Mouse (Mus musculus): Measurements from ENCODE around the gene Cap2.

The Cap2 gene

DNA sequence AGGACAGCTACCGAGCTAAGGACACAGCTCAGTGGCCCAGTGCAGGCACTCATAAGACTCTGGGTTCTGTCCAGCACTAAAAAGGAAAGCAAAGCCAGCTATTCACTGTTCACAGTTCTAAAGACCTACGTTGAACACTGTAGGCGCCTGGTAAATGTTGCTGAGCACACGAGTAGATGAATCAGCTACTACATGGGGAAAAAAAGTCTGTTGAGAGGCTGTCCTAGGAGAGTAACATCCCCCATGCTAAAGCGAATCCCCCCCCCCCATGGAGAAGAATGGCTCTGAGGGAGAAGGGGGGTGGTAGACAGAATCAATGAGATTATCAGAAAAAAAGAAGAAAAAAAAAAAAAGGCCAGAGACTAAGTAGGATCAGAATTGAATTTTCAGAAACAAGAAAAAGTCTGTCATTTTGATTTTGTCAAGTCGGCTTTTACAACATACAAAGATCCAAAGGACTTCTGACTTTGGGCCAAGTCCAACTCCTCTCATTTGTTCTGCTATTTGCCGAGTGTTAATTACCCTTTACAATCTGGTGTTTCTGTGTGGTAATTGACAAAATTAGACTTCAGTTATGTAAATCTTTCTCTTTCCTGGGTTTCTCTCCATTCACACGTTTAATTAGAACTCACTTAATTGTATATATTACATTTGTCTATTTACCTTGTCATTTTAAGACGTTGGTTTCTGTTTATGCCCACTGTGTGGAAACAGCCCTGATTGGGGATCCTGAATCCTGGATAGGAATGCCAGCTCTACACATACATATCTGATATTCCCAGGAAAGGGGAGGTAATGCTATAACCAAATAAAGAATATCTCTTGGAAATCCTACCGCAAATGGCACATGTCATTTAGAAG, 139.2 kb downstream of the Cap2 start:
- no peak for DNase-seq

DNA sequence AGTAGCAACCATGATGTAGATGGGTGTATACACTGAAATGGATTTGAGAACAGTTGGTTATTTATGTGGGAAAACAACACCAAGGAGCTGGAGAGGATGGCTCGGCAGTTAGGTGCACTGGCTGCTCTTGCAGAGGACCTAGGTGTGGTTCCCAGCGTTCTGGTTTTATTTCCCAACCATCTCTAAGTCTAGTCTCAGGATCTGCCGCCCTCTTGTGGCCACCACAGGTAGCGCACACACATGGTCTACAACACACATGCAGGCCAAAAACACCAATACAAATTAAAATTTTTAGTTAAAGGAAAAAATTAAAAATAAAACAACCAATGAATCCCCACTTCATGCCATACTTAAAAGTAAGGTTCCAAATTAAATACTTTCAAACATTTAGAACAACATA, 140.7 kb downstream of the Cap2 start:
- no peak for DNase-seq

DNA sequence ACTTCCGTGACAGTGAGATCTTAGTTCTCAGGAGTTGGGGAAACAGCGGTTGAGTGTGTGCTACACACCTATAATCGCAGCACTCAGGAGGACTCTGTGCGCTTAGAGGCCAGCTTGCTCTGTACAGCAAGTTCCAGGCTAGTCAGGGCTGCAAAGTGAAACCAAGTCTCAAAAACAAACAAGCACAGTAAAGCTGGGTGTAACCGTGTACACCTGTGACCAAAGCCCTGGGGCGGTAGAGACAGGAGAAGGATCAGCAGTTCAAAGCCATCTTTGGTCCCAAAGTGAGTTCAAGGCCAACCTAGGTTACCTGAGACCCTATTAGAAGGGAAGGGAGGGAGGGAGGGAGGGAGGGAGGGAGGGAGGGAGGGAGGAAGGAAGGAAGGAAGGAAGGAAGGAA, 142.5 kb downstream of the Cap2 start:
- no peak for DNase-seq

DNA sequence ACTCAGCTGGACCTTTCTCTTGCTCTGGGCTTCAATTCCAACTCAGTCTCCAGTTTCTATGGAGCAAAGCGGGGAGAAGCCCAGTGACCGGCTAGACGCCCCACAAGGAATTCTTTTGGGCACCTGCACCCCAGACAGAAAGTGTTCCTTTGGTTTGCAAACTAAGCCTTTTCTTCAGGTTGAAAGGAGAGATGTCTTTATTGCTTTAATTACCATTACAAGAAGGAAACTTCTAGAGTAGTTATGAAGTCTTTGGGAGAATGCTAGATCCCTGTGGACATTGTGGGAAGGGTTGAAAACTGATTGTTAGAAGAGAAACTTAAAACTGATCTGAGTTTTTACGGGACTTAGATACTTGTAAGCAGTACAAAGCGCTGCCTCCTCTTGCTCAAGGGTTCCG, 143.8 kb downstream of the Cap2 start:
- no peak for DNase-seq

DNA sequence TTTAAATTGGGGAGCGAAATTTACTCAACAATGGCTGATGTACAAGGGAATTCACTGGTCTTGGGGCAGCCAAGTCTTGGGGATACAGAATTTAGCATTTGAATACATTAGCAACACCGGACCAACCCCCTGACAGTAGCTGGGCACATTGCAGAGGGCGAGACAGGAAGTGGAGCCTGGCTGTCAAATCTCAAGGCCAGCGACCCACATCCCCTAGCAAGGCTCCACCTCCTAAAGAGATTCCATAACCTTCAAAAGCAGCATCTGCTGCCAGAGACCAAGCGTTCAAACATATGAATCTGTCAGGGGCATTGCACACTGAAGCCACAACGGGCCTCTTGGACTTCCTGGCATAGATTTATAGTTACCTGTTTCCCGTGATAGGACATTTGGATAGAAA, 150.2 kb downstream of the Cap2 start:
- no peak for DNase-seq

DNA sequence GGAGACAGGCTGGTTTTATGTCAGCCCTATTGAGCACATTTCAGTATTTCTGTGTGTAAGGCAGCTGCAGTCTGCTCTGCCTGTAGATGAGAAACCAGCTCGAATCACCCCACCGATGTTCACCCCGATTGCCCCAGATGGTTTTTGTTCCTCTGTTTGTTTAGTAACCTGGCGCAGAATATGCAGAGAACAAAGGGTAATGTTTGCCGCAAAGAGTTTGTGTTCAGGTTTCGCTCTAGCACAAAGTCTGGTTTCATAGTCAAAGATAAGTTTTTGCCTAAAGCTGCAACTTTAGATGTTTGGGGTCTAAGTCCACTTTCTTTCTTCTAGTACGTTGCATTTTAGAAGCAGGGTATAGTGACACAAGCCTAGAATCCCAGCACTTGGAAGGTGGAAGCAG, 151.0 kb downstream of the Cap2 start:
- DNase-seq, result no peak

DNA sequence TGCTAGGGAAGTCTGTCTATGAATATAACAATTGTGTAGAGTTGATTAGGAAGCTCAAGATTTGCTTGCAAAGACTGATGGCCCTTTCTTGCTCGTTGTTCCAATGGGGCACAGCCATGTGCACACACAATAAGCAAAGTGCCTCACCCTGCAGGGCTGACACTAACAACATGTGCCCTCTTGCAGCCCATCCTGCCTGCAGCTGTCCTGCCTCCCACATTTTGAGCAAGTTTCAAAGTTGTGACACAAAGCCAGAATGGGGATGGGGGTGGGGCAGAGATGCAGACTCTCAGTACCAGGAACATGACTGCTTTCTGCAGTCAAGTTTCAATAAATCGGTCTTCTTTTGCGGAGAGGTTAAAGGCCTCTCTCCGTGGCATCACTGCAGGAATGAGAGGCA, 152.0 kb downstream of the Cap2 start:
- no peak for DNase-seq

DNA sequence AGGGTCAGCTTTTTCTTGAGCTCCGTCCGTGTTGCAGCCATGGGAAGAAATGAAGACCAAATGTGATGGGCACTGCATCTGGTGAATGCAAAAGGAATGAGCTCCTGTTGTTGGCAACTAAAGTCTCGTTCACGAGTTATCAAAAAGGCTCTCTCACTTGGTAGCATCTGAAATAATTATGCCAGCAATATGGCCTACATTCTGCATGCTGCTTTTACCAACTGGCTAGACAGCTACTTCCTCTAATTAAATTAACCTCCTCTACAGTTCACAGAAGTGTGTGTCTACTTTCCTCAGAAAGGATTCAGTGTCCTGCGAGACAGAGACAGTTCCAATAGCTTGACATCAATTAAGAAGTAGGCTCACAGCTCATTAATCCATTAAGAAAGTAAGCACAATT, 152.9 kb downstream of the Cap2 start:
- no peak for DNase-seq

DNA sequence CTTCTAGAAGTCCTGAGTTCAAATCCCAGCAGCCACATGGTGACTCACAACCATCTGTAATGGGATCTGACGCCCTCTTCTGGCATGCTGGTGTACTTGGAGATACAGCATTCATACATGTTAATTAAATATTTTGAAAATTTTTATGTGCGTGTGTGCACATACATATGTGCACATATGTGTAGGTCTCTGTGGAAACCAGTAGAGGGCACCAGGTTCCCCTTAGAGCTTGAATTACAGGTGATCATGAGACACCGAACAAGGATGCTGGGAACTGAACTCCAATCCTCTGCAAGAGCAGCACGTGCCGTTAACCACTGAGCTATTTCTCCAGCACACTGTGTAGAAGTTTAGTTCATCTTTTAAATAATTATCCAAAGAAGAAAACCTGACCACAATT, 157.6 kb downstream of the Cap2 start:
- no peak for DNase-seq

DNA sequence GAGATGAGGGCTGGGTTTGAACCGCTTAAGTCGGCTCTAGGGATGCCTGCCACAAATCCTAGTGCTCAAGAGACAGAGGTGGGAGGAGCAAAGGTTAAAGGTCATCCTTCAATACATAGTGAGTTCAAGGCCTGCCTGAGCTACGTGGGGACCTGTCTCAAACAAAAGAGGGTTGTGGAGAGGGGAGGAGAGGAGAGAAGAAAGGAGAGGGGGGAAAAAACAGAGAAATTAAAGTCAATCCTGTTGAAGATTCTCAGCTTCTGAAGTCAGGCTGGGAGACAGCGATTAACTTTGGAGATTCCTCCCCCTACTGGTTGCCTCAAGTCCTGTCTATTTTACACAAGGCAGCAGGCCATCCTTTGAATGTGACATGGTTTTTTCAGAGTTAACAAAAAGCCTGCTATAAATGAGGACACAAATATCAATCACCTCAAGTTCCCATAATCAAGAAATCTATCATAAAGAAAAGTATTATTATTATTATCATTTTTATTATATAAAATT, 161.9 kb downstream of the Cap2 start:
- DNase-seq, result no peak

DNA sequence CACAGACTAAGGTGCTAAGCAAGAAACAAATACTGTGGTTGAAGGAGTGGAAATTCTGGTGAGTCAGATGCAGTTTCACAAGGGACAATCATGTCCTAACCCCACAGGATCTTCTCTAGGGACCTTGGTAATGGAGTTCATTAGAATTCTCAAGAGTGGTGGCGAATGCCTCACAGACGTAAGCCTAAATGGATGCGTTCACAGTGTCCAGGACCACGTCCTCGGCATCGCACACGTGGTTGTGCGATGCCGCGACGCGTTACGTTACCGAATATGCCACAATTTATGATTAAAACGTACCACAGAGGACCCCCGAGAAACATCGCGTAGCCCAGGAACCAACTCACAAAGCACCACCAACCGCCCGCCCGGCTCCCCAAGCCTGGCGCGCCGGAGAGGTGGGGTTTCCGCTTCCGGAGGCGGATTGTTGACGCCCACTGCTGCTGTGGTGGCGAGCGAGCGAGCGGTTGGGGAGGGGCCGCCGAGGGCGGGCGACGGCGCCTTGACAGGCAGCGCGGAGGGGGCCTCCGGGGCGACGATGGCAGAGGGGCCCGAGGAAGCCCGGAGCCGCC, 167.5 kb downstream of the Cap2 start, which contains the start of gene Fam8a1:
Gene Fam8a1, plus strand, starts transcription at position 475 of the 572 bp plus-strand sequence.
- peak; percentile 83 for DNase-seq

DNA sequence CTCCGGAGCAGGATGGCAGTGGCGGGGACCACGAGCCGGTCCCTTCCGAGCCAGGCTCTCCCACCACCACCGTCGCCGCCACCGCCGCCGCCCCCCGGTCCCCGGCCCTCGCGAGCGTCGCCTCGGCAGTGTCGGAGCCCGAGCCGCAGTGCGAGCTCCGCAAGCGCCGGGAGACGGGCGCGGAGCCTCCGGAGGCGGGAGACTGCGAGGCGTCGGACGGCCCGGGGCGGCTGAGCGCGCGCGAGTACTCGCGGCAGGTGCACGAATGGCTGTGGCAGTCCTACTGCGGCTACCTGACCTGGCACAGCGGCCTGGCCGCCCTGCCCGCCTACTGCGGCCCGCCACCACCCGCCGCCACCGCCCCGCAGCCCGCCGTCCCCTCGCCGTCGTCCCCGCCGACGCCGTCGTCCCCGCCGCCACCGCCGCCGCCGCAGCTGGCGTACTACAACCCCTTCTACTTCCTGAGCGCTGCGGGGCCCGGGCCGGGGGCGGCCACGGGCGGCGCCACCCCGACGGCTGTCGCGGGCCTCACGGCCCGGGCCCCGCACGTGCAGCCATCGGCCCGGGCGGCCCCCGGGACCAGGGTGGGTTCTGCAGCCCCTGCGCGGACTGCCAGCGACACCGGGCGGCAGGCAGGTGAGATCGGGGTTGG, 168.1 kb downstream of the Cap2 start:
- DNase-seq, result peak; percentile 11

DNA sequence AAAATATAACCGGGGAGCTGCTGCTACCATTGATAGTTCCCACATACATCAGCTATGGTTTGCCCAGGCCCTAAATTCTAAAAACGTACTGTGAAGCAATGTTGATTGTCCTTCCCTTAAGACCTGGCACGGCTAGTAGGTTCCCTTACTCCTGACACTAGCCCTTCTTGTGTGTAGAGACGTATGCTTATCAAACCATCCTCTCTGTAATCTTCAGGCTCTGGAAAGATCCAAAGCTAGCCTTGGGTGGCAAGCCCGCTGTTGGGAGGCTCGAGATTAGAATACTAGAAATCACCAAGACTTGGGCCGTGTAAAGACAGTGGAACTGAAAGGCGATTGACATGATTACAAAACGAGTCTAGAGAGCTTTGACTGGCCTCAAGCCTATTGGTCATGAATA, 168.9 kb downstream of the Cap2 start:
- no peak for DNase-seq

DNA sequence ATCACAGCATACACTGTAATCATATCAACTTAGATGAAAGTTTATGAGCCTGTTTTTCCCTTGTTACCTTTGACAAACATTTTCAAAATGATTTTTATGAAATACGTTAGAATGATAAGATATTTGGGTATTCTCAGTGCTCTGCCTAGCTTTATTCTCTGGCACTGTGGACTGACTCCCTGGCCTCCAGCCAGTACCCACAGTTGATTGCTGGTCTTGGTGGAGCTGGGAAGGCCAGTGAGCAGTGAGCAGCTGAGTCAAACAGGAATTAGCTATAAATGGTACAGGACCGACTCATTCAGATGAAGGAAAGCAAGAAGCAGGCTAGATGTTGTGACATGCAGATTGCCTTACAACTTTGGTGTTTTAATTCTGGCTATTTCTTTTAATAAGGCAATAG, 173.0 kb downstream of the Cap2 start:
- DNase-seq, result no peak

DNA sequence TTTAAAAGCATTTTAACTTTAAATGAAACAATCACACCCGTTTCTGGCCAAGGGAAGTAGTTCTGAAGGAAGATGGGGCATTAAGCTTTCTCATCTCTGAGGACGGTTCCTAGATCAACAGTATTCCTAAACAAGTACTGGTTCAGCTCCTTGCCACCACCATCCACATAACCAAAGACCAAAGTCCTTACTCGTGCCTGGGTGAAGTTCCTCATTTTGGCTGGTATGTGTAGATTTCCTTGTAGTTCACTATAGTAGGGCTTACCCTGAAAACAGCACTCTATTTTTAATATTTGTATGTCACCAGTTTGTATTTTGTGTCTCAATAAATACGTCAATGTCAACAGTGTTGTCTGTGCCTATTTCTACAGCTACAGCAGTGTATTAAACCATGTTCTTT, 176.1 kb downstream of the Cap2 start:
- no peak for DNase-seq

DNA sequence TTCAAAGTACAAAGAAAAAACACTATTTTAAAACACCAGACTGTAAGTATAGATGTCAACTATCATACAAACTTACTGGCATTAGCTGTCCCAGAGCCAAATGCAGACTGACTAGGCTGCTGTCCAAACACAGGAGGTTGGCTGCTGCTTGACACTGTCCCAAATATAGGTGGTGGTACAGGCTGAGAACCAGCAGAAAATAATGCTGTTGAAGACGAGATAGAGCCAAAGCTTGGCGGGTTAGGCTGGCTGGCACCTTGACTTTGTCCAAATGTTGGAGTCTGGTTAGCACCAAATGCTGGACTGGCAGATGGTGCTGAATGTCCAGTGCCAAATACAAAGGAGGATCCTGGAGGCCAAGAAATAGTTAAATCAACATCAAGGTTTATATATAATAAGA, 181.3 kb downstream of the Cap2 start:
- DNase-seq, result no peak

DNA sequence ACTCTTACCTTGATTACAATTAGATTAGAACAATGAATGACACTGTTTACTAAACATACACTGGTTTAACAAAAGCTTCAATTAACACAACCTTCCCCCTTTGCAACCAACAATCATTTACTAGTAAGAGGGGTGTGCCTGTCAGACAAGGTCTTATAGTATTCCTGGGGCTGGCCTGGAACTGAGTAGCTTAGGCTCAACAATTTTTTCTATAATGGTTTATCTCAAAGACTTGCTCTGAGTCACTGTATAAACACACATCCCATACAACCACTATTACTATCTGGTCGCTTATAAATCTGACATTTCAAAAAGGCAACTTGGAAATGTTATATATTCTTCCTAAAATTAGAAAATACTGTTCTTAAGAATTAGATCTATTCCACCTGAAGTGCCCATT, 181.7 kb downstream of the Cap2 start:
- DNase-seq, result no peak

DNA sequence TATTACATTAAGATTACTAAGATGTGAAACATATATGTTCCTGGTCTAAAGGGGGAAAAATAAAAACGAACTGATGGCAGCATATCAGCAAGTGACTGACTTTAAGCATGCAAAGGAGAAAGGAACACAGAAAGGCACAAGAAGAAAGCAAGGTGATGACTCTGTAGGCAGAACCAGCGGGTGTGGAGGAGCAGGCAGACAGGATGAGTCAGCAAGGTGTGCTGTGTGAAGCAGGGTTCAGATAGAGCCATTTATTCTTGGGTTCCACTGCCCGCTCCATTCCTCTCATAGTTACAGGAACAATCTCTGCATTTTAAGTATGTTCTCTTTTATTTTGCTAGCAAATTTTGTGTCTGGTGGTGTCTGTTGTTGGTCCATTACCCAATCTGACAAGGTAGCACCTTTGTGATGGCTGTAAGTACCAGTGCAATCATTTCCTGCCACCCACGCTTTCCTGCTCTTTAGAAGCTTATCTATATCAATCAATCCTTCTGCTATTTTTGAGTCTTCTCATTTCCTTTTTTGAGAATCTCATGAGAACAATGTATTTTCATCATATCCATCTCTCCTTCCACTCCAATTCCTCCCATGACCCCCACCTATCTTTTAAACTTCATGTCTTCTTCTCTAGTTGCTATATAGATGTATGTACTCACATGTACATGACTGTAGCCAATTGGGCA, 189.1 kb downstream of the Cap2 start:
- DNase-seq, result no peak

DNA sequence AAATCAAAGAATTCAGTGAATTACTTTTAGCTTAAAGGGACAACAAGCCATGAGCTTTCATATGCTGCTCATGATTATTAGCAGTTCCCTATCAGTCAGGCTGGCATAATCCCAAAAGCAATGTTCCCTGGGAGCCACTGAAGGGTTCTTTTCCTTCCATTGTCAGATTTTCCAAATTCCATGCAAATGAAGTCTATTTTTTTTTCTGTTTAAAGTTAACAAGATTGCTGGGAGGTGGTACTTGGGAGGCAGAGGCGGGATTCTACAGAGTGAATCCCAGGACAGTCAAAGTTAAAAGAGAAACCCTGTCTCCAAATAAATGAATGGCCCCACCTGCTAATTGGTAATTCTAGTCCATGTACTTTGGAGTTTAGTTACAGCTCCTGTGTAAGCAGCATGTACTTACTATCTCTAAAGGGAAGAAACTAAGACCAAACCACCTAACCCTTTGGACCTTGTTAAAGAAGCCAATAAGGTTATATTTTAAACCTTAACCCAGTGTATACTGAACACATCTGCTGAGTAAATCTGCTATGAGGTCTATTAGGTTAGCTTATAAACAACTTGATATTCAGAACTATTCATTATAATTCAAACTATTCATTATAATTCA, 193.8 kb downstream of the Cap2 start:
- DNase-seq, result peak; percentile 57

DNA sequence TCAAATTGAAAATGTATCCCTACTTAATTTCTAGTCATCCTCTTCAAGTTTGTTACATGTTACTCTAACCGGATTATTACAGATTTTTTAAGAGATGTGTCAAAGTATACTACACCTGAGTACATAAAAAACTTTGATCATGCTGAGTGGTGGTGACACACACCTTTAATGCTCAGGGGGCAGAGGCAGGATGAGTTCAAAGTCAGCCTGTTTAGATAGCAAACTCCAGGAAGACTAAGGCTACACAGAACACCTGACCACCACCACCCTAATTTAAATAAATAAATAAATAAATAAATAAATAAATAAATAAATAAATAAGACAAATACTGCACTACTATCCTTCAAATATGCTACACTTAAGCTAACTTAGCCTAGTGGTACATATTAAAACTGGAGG, 194.3 kb downstream of the Cap2 start:
- no peak for DNase-seq

DNA sequence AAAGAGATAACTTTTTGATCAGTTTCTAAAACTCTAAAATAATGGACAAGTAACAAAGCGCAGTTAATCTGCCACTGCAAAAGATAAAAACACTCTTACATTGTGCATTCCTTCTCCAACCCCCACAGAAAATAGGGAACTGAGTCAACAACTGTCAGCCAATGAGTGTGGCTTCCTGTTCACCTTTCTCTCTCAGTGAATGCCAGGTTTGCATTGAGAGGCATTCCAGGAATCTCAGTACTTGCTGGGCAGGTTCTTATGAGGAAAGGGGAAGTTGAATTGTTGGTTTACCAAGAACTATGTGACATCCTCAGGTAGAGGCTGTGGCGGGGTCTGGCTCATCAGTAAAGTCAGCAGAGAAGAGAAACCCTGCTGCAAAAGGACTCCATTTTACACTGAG, 195.1 kb downstream of the Cap2 start:
- no peak for DNase-seq

DNA sequence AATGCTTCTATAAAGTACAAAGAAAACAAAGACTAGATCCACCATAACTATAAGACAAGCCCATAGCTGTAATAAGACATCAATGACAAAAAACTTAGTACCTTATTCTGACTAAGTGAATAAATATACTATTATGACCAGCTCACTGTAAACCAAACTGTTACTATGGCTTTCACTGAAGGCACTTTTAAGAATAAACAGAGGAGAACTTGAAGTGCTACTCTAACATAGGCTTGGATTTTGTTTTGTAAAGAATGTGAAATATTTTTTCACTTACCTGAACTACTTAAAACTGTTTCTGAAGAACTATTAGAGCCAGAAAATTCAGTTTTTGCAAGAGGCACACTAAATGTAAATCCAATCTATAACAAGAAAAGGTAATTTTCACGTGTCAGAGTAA, 197.7 kb downstream of the Cap2 start:
- DNase-seq, result no peak
